Mouse (Mus musculus) liver, adult 2 months (tissue): Measurements from ENCODE around the gene Hist2h3c2. TPM values are rescaled to one million over a fixed set of nuclear protein-coding genes. Genes with fewer than 3 reads are reported as not detected.
"Not testable (repeated sequence)": the region's sequence is repeated elsewhere in the genome, so short reads cannot be mapped to it uniquely, and the experiment has no call there.

Source experiments
- DNase-seq: peaks from one replicate; pipeline ENCODE4 v3.0.0-alpha.2; 2011; ENCODE audit warnings: low read depth, low spot score; ENCODE audit errors: extremely low read depth
- H3K27ac ChIP-seq: fragments of 200-500 bp; replicated peaks from 2 replicates; pipeline ENCODE4 v1.5.1; 2012; ENCODE audit warnings: low read depth, mild to moderate bottlenecking, control low read depth, inconsistent platforms, low read length; ENCODE audit not compliant: insufficient read depth
- H3K27me3 ChIP-seq: fragments of 200-500 bp; 2 replicates; pipeline ENCODE4 v1.6.1; 2012; ENCODE audit warnings: mild to moderate bottlenecking, moderate library complexity, low read length, inconsistent platforms; ENCODE audit not compliant: control insufficient read depth, insufficient read depth
- H3K36me3 ChIP-seq: fragments of 200-500 bp; 2 replicates; pipeline ENCODE4 v1.6.1; 2012; ENCODE audit warnings: low read length, inconsistent platforms; ENCODE audit not compliant: control insufficient read depth, insufficient read depth
- H3K4me1 ChIP-seq: fragments of 200-500 bp; 2 replicates; pipeline ENCODE4 v1.6.1; 2011; ENCODE audit warnings: low read length; ENCODE audit not compliant: control insufficient read depth, insufficient read depth
- H3K4me3 ChIP-seq: fragments of 200-500 bp; 2 replicates; pipeline ENCODE4 v1.5.1; 2011; ENCODE audit warnings: low read depth, mild to moderate bottlenecking, control low read depth, low read length, moderate library complexity; ENCODE audit not compliant: insufficient read depth
- H3K79me2 ChIP-seq: fragments of 200-500 bp; 2 replicates; pipeline ENCODE4 v1.6.1; 2012; ENCODE audit warnings: inconsistent platforms, mild to moderate bottlenecking, low read length, moderate library complexity; ENCODE audit not compliant: control insufficient read depth, insufficient read depth
- H3K9ac ChIP-seq: fragments of 200-500 bp; 2 replicates; pipeline ENCODE4 v1.6.1; 2012; ENCODE audit warnings: low read depth, mild to moderate bottlenecking, control low read depth, inconsistent platforms, low read length
- CTCF ChIP-seq: fragments of 200-500 bp; IDR thresholded peaks from 2 replicates; pipeline ENCODE4 v1.5.1; 2011; ENCODE audit warnings: low read depth, low read length, control low read depth
- POLR2A ChIP-seq: fragments of 200-500 bp; IDR thresholded peaks from 2 replicates; pipeline ENCODE4 v1.6.1; 2011; ENCODE audit warnings: low read length, control low read depth; ENCODE audit not compliant: insufficient read depth; ENCODE audit errors: extremely low read depth
- WGBS: fragments of 180-500 bp; shearing (Covaris S2); methylation state at CpG from one replicate; pipeline ENCODE4 v1.1.7; 2018; 5-methylcytosine and 5-hydroxymethylcytosine counted together
- polyA plus RNA-seq: library from polyadenylated mRNA; depleted of rRNA; stranded (reverse); fragments of >200 nt; gene quantifications from 2 replicates; pipeline ENCODE4 v1.2.3, GENCODE M21; 2012
- total RNA-seq: library from RNA; depleted of rRNA; stranded (reverse); fragments of >200 nt; gene quantifications from 2 replicates; pipeline ENCODE4 v1.2.3, GENCODE M21; 2014

Hist2h3c2 gene
- total and polyA plus RNA-seq, 2 experiments: 3.5 to 8.6 TPM

DNA sequence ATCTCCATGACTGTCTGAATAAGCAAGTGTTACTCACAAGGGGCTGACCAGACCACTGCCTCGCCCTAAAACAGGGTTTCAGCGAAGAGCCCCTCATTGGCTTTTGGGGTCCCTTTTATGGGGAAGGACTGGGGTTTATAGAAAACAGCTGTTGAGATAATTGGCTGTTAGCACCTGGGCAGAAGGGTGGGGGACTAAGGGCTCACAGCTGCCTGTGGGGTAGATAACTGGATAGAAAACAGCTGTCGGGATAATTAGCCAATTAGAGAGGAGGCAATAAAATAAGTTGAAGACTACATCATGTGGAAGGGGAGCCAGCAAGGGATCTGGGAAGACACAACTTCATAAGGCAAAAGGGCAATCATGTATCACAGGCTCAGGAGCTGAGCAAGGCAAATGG is 12.0 kb upstream of the Hist2h3c2 start:
- no peaks in the 10 kb centered on the region for H3K36me3 ChIP-seq
- TF ChIP-seq CTCF: no peak
- TF ChIP-seq POLR2A: no peak
- H3K27me3 ChIP-seq: no peaks in the 10 kb centered on the region
- no peaks in the 10 kb centered on the region for H3K79me2 ChIP-seq
- no peak for DNase-seq
- 94% methylated on average over 3 of the region's 3 CpGs for WGBS
- H3K27ac ChIP-seq: no peak overlapping the region
- H3K9ac ChIP-seq: no peak overlapping the region
- H3K4me3 ChIP-seq: no peak overlapping the region
- H3K4me1 ChIP-seq: peaks cover 2% of the 10 kb centered on the region; the same call in 1 of the 2 replicates

DNA sequence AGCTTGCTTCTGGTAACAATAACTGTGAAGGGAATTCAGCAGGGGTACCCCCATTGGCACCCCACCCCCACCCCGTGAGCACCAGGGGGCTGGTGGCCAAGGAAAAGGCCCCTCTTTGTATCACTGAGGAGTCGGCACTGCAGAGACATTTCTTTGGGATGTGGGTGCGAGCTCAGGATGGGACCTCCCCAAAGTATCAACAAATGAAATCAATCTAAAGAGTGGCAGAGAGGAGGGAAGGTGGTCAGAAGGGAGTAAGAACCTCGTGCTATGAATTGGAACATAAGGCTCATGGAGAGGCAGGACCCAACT is 10.1 kb upstream of the Hist2h3c2 start:
- Histone ChIP-seq H3K27me3 (no peaks in the 10 kb centered on the region), H3K4me1 (peaks cover 7% of the 10 kb centered on the region), H3K36me3 (no peaks in the 10 kb centered on the region), H3K4me3 (no peak overlapping the region), H3K27ac (no peak overlapping the region), H3K79me2 (no peaks in the 10 kb centered on the region), H3K9ac (no peak overlapping the region)
- TF ChIP-seq POLR2A: no peak
- TF ChIP-seq CTCF: no peak
- 58% methylated on average over 4 of the region's 4 CpGs for WGBS
- DNase-seq: no peak

DNA sequence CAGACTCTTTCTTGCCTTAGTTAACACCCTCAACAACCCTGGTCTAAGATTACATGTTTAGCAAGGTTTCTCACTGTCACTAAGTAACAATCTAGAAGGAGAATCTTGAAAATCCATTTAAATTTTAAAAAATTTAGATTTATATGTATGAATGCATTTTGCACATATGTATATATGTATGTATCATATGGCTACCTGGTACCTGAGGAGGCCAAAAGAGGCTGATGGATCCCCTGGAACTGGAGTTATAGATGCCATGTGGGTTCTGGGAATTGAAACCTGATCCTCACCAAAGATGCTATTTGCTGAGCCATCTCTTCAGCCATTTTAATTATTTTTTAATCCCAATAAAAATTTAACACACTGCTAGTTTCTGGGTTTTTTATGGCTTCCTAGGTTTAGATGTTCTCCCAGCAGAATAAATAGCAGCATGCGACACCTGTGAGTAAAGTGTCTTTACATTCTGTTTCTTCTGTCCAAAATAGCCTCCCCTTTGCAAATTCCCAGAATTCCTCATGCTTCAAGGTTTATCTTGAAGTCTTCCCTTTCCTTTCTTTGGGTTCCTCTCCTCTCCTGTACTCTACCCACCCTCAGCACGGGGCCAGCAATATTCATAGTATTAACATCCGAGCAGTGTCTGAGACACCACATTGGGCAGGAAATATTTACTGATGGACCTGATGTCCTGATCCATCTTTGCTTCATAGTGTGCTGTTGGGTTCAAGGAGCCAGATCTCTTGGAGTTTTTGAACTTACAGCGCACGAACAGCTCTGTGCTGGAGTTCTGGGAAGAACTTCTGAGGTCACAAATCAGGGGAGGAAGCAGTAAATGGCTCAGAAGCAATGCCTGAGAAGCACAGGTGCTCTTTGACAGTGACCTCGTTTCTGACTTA is 9.5 kb upstream of the Hist2h3c2 start:
- Histone ChIP-seq H3K36me3 (no peaks in the 10 kb centered on the region), H3K4me1 (peaks cover 8% of the 10 kb centered on the region), H3K9ac (no peak overlapping the region), H3K79me2 (no peaks in the 10 kb centered on the region), H3K27ac (no peak overlapping the region), H3K27me3 (no peaks in the 10 kb centered on the region), H3K4me3 (no peak overlapping the region)
- DNase-seq: no peak
- WGBS: 60% methylated on average over 6 of the region's 6 CpGs
- TF ChIP-seq POLR2A (no peak), CTCF (no peak)

DNA sequence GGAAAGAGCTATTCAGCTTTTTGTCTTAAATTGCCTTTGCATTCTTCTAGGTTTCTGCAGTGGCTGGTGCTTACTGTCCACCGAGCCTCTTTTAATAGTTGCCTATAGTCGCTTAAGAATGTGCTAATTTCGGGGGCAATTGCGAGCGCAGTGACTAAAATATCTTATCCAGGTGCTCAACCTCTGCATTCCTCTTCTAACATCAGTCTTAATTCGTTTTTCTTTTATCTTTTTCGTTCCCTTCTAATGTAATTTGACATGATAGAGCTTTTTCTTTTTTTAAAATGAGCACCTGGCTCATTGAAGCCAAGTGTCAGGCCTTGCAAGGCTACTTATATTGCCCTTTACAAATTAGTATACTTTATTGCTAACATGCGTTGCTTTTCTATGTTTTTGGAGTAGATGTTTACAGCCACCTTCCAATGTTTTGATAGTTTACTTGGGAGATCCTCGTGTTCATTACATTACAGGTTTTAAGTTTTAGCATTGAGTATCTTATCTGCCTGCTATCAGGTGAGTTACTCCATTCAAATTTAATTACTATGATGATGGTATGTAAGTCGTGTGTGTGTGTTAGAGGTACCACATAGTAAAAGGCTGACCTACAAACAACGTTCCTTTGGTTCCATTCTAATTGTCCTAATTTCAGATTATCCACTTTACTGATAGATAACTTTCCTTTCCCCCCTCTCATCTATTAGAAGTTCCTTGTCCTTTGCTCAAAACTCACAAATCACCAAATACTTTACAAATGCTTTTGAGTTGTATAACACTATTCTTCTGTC is 8.6 kb upstream of the Hist2h3c2 start:
- peaks cover 10% of the 10 kb centered on the region for H3K4me1 ChIP-seq
- H3K79me2 ChIP-seq: no peaks in the 10 kb centered on the region
- no peaks in the 10 kb centered on the region for H3K27me3 ChIP-seq
- TF ChIP-seq CTCF (no peak), POLR2A (no peak)
- 45% methylated on average over 11 of the region's 11 CpGs for WGBS
- H3K4me3 ChIP-seq: no peak overlapping the region
- H3K9ac ChIP-seq: no peak overlapping the region
- no peaks in the 10 kb centered on the region for H3K36me3 ChIP-seq
- no peak for DNase-seq
- H3K27ac ChIP-seq: no peak overlapping the region

GRCm38 (mm10) chr3:96246427-96246856 is 7.5 kb upstream of the Hist2h3c2 start, which contains the start of gene Hist2h3c1:
Gene Hist2h3c1 (plus strand): TSS chr3:96246685.
- DNase-seq, H3K27me3 ChIP-seq, H3K79me2 ChIP-seq, H3K36me3 ChIP-seq, H3K4me1 ChIP-seq: not testable (repeated sequence)
- peak within 1 kb of the TSS; percentile 91 for H3K9ac ChIP-seq
- WGBS: 1% methylated on average over 14 of the region's 47 CpGs
- H3K4me3 ChIP-seq: peak within 1 kb of the TSS; percentile 78
- H3K27ac ChIP-seq: peak within 1 kb of the TSS; percentile 82

DNA sequence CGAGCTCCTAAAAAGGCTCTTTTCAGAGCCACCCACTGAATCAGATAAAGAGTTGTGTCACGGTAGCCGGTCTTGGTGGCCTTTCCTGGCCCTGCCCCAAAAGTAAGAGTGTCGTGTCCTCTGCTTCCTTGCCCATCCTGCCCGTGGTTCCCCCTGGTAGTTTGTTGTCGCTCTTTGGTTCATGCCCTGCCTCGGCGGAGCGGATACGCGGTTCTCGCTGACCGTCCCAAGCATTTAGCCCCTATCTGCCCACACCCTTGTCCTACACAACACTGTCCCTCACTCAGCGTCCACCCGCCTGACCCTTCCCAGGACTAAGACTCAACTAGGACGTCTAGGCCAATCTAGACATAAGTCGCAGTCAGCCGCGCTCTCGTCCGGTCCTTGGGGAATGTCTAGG is 7.1 kb upstream of the Hist2h3c2 start:
- Histone ChIP-seq H3K9ac (peak overlapping the region; percentile 91), H3K4me3 (peak overlapping the region; percentile 78), H3K27ac (peak overlapping the region; percentile 82)
- not testable (repeated sequence) for H3K27me3 ChIP-seq, H3K4me1 ChIP-seq, H3K79me2 ChIP-seq, DNase-seq, H3K36me3 ChIP-seq
- 0% methylated on average over 12 of the region's 21 CpGs for WGBS
